ENCODE assay signal across 8 mouse cellular contexts in the genomic region with DNA sequence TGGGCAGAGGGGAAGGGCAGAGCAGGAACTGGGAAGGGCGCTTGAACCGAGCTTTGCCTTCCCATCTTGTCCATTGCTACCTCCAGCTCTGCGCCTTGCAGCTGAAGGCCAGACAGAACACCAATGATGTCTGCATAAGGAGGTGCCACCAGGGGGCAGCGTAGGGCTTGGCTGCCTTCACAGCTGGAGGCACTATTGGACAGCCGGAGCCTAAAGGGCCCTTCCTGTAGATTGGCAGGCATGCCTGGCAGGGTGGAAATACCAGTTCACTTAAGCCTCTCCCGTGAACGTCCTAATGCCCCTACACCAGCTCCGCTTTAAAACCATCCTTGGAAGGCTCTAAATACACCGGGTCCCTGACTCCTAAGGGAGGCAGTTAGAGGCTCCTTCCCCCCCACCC. TPM values are rescaled to one million over a fixed set of nuclear protein-coding genes. Genes with fewer than 3 reads are reported as not detected.
DNase-seq lines count a peak whose midpoint lies in the region; ATAC-seq and TF ChIP-seq lines count a peak whose summit lies in the region.

No protein-coding gene starts in this region.

- ATAC-seq in cerebellum, adult (ENCODE audit: insufficient number of reproducible peaks, low FRiP score, low TSS enrichment) = peak; percentile 15; the same call in 1 of the 2 replicates
- ATAC-seq in forebrain, embryonic 15.5 days (replicated peaks) = no peak
- ATAC-seq in neural tube, embryonic 14.5 days (ENCODE audit: low read depth) = no peak

- no peak overlapping the region for H3K4me3 ChIP-seq in ES-Bruce4 (ENCODE audit: low read depth, low read length)
- no peak overlapping the region for H3K4me3 ChIP-seq in forebrain, embryonic 15.5 days
- no peak overlapping the region for H3K4me3 ChIP-seq in neural tube, embryonic 14.5 days (ENCODE audit: low read depth, low read length)
- H3K4me3 ChIP-seq in testis, adult 2 months (ENCODE audit: control insufficient read depth, low read depth, low read length) = no peak overlapping the region

- TF ChIP-seq CTCF in ES-Bruce4 (IDR thresholded peaks at IDR 0.05; ENCODE audit: low read depth, low read length) = peak; percentile 97
- TF ChIP-seq CTCF in testis, adult 2 months (IDR thresholded peaks at IDR 0.05; ENCODE audit: control insufficient read depth, insufficient read depth, insufficient replicate concordance, low read depth, low read length) = peak; percentile 93; the same call in 1 of the 2 replicates

- 0 out of 2 replicates have a peak, but pooled peaks have one; percentile 30 for TF ChIP-seq EP300 in ES-Bruce4 (IDR thresholded peaks at IDR 0.05; ENCODE audit: insufficient read depth, low read depth, low read length)

- H3K9ac ChIP-seq in ES-Bruce4 (ENCODE audit: low read depth, poor library complexity, severe bottlenecking) = no peak overlapping the region
- no peak overlapping the region for H3K9ac ChIP-seq in forebrain, embryonic 15.5 days (replicated peaks)
- H3K9ac ChIP-seq in neural tube, embryonic 14.5 days (replicated peaks; ENCODE audit: low read depth, low read length) = no peak overlapping the region

- H3K9me3 ChIP-seq in ES-Bruce4 (replicated peaks; ENCODE audit: control insufficient read depth, insufficient read depth, low read length, poor library complexity, severe bottlenecking) = no peaks in the 10 kb centered on the region
- no peaks in the 10 kb centered on the region for H3K9me3 ChIP-seq in forebrain, embryonic 15.5 days
- no peaks in the 10 kb centered on the region for H3K9me3 ChIP-seq in neural tube, embryonic 14.5 days (ENCODE audit: control insufficient read depth, low read length)

- H3K4me1 ChIP-seq in ES-Bruce4 (ENCODE audit: control insufficient read depth, insufficient read depth, low read length) = peaks cover 2% of the 10 kb centered on the region
- peaks cover 50% of the 10 kb centered on the region for H3K4me1 ChIP-seq in forebrain, embryonic 15.5 days
- peaks cover 36% of the 10 kb centered on the region for H3K4me1 ChIP-seq in neural tube, embryonic 14.5 days (ENCODE audit: control insufficient read depth, insufficient read depth, low read length)
- H3K4me1 ChIP-seq in testis, adult 2 months (ENCODE audit: control insufficient read depth, insufficient read depth, low read length) = peaks cover 42% of the 10 kb centered on the region

- H3K36me3 ChIP-seq in ES-Bruce4 (ENCODE audit: control insufficient read depth, insufficient read depth, low read length, poor library complexity, severe bottlenecking) = no peaks in the 10 kb centered on the region
- H3K36me3 ChIP-seq in forebrain, embryonic 15.5 days = no peaks in the 10 kb centered on the region
- H3K36me3 ChIP-seq in neural tube, embryonic 14.5 days (ENCODE audit: control insufficient read depth, insufficient read depth, low read length) = no peaks in the 10 kb centered on the region
- no peaks in the 10 kb centered on the region for H3K36me3 ChIP-seq in testis, adult 2 months (ENCODE audit: control insufficient read depth, insufficient read depth, low read length)

- H3K27ac ChIP-seq in ES-Bruce4 (ENCODE audit: insufficient read depth, low read length) = no peak overlapping the region
- H3K27ac ChIP-seq in forebrain, embryonic 15.5 days (replicated peaks) = no peak overlapping the region; the same call in 1 of the 2 replicates
- no peak overlapping the region for H3K27ac ChIP-seq in neural tube, embryonic 14.5 days (ENCODE audit: low read depth, low read length)
- H3K27ac ChIP-seq in testis, adult 2 months (ENCODE audit: control insufficient read depth, insufficient read depth, low read depth, low read length) = no peak overlapping the region

- intact Hi-C loops in heart, postnatal 25 days (cut with DNase I) = loop anchor here (2.0 kb wide), 1 partner anchor 130 kb away; no protein-coding TSS in a partner anchor

- 9% methylated on average over 9 of the region's 9 CpGs for WGBS in forebrain, embryonic 15.5 days
- WGBS in neural tube, embryonic 14.5 days = 14% methylated on average over 9 of the region's 9 CpGs

- H3K4me2 ChIP-seq in forebrain, embryonic 15.5 days (replicated peaks) = 0 out of 2 replicates have a peak overlapping the region, but pooled peaks have one; percentile 3
- H3K4me2 ChIP-seq in neural tube, embryonic 14.5 days (ENCODE audit: low read depth, low read length) = peak overlapping the region; percentile 14; the same call in 1 of the 2 replicates

- H3K27me3 ChIP-seq in ES-Bruce4 (ENCODE audit: control insufficient read depth, insufficient read depth, low read length, poor library complexity, severe bottlenecking) = no peaks in the 10 kb centered on the region
- no peaks in the 10 kb centered on the region for H3K27me3 ChIP-seq in forebrain, embryonic 15.5 days
- no peaks in the 10 kb centered on the region for H3K27me3 ChIP-seq in neural tube, embryonic 14.5 days (ENCODE audit: control insufficient read depth, insufficient read depth, low read length)
- no peaks in the 10 kb centered on the region for H3K27me3 ChIP-seq in testis, adult 2 months (ENCODE audit: control insufficient read depth, insufficient read depth, low read length)

- DNase-seq in heart, postnatal 25 days (ENCODE audit: low spot score) = peak; percentile 83
- DNase-seq in layer of hippocampus, adult 11-12 months (ENCODE audit: low spot score) = peak; percentile 93
- DNase-seq in lung, adult 18-20 months = peak; percentile 93 to 96

- no peak for TF ChIP-seq POLR2A in ES-Bruce4 (IDR thresholded peaks at IDR 0.05; ENCODE audit: insufficient read depth, low read length)
- no peak for TF ChIP-seq POLR2A in testis, adult 2 months (IDR thresholded peaks at IDR 0.05; ENCODE audit: control insufficient read depth, low read depth, low read length)

RNA-seq across cellular contexts. Expression of a gene that starts 0.7 kb away (rescaled TPM):
- 9.8 and 11.2 TPM in 2 replicates for polyA plus RNA-seq in ES-Bruce4 (2011; ENCODE audit: insufficient read depth, insufficient read length, low read depth, missing spikeins)
- 40.7 and 47.2 TPM in 2 replicates for polyA plus RNA-seq in forebrain, embryonic 15.5 days (2015; fragmentation: Nextera tagmentation; extraction: Ambion mirVana)
- 10 to 100 TPM; 20.8 to 22.1 TPM for total RNA-seq in heart, postnatal 25 days (2021)
- polyA plus RNA-seq in neural tube, embryonic 14.5 days (2014; fragmentation: Nextera tagmentation; extraction: Ambion mirVana) = 65.1 and 76.5 TPM in 2 replicates
- 31.9 and 42.8 TPM in 2 replicates for polyA plus RNA-seq in testis, adult 2 months (2012; rRNA removed)

RNA-seq across cellular contexts. Expression of a gene that starts 2.1 kb away (rescaled TPM):
- 26.9 and 32.5 TPM in 2 replicates for polyA plus RNA-seq in ES-Bruce4 (2011; ENCODE audit: insufficient read depth, insufficient read length, low read depth, missing spikeins)
- 82.1 and 83.2 TPM in 2 replicates for polyA plus RNA-seq in forebrain, embryonic 15.5 days (2015; fragmentation: Nextera tagmentation; extraction: Ambion mirVana)
- 10 to 100 TPM; 36.6 to 45.1 TPM for total RNA-seq in heart, postnatal 25 days (2021)
- polyA plus RNA-seq in neural tube, embryonic 14.5 days (2014; fragmentation: Nextera tagmentation; extraction: Ambion mirVana) = 78.3 and 81.1 TPM in 2 replicates
- 31.5 and 31.7 TPM in 2 replicates for polyA plus RNA-seq in testis, adult 2 months (2012; rRNA removed)

RNA-seq across cellular contexts. Expression of a gene that starts 17.7 kb away (rescaled TPM):
- not detected in 2 replicates for polyA plus RNA-seq in ES-Bruce4 (2011; ENCODE audit: insufficient read depth, insufficient read length, low read depth, missing spikeins)
- not detected in 2 replicates for polyA plus RNA-seq in forebrain, embryonic 15.5 days (2015; fragmentation: Nextera tagmentation; extraction: Ambion mirVana)
- total RNA-seq in heart, postnatal 25 days (2021) = not detected
- not detected in 2 replicates for polyA plus RNA-seq in neural tube, embryonic 14.5 days (2014; fragmentation: Nextera tagmentation; extraction: Ambion mirVana)
- polyA plus RNA-seq in testis, adult 2 months (2012; rRNA removed) = not detected in 2 replicates

RNA-seq across cellular contexts. Expression of a gene that starts 26.6 kb away (rescaled TPM):
- 43.8 and 51.3 TPM in 2 replicates for polyA plus RNA-seq in ES-Bruce4 (2011; ENCODE audit: insufficient read depth, insufficient read length, low read depth, missing spikeins)
- polyA plus RNA-seq in forebrain, embryonic 15.5 days (2015; fragmentation: Nextera tagmentation; extraction: Ambion mirVana) = 90.1 and 92.5 TPM in 2 replicates
- 10 to 100 TPM; 54.2 to 56.8 TPM for total RNA-seq in heart, postnatal 25 days (2021)
- 98.8 and 110 TPM in 2 replicates for polyA plus RNA-seq in neural tube, embryonic 14.5 days (2014; fragmentation: Nextera tagmentation; extraction: Ambion mirVana)
- polyA plus RNA-seq in testis, adult 2 months (2012; rRNA removed) = 21.0 and 23.5 TPM in 2 replicates

RNA-seq across cellular contexts. Expression of a gene that starts 39.7 kb away (rescaled TPM):
- 0.91 and 2.3 TPM in 2 replicates for polyA plus RNA-seq in ES-Bruce4 (2011; ENCODE audit: insufficient read depth, insufficient read length, low read depth, missing spikeins)
- not detected in 2 replicates for polyA plus RNA-seq in forebrain, embryonic 15.5 days (2015; fragmentation: Nextera tagmentation; extraction: Ambion mirVana)
- total RNA-seq in heart, postnatal 25 days (2021) = not detected
- polyA plus RNA-seq in neural tube, embryonic 14.5 days (2014; fragmentation: Nextera tagmentation; extraction: Ambion mirVana) = not detected in 2 replicates
- not detected in 2 replicates for polyA plus RNA-seq in testis, adult 2 months (2012; rRNA removed)
